In genomic region chr11:120281197-120281596, GRCm38 (mm10) we compare ENCODE assay signal across 8 mouse cellular contexts. TPM values are rescaled to one million over a fixed set of nuclear protein-coding genes. Genes with fewer than 3 reads are reported as not detected.
DNase-seq lines count a peak whose midpoint lies in the region; ATAC-seq and TF ChIP-seq lines count a peak whose summit lies in the region.

No protein-coding gene starts in this region.

- no peak overlapping the region for H3K9ac ChIP-seq in midbrain, postnatal 0 days (replicated peaks; ENCODE audit: low read length, poor library complexity, severe bottlenecking)
- no peak overlapping the region for H3K9ac ChIP-seq in limb, embryonic 12.5 days (replicated peaks)
- no peak overlapping the region for H3K9ac ChIP-seq in stomach, embryonic 15.5 days

- peaks cover 39% of the 10 kb centered on the region for H3K4me1 ChIP-seq in midbrain, embryonic 10.5 days
- H3K4me1 ChIP-seq in midbrain, postnatal 0 days (ENCODE audit: insufficient read depth, low read length) = peaks cover 7% of the 10 kb centered on the region; the same call in 1 of the 2 replicates
- 0 out of 2 replicates have a peak, but pooled peaks cover 18% of the 10 kb centered on the region for H3K4me1 ChIP-seq in limb, embryonic 12.5 days (replicated peaks)
- H3K4me1 ChIP-seq in stomach, embryonic 15.5 days = peaks cover 3% of the 10 kb centered on the region; the same call in 1 of the 2 replicates

- H3K4me2 ChIP-seq in midbrain, postnatal 0 days (ENCODE audit: low read depth, low read length, poor library complexity, severe bottlenecking) = no peak overlapping the region
- no peak overlapping the region for H3K4me2 ChIP-seq in limb, embryonic 12.5 days
- H3K4me2 ChIP-seq in stomach, embryonic 15.5 days = no peak overlapping the region

- no peak for DNase-seq in midbrain, embryonic 10.5 days (ENCODE audit: low spot score)
- DNase-seq in midbrain, postnatal 0 days (ENCODE audit: low spot score) = no peak
- peak; percentile 49 for DNase-seq in heart, postnatal 4 days
- no peak for DNase-seq in gastrocnemius, postnatal 36 days
- DNase-seq in layer of hippocampus, postnatal 10 days (ENCODE audit: low spot score in 2 of 2) = no peak
- DNase-seq in MN1 (ENCODE audit: low spot score) = no peak

- no peak for TF ChIP-seq CTCF in midbrain, postnatal 0 days (IDR thresholded peaks at IDR 0.05)

- no peaks in the 10 kb centered on the region for H3K27me3 ChIP-seq in midbrain, embryonic 10.5 days (ENCODE audit: low read depth, poor library complexity, severe bottlenecking)
- H3K27me3 ChIP-seq in midbrain, postnatal 0 days (ENCODE audit: insufficient read depth, low read length) = no peaks in the 10 kb centered on the region
- no peaks in the 10 kb centered on the region for H3K27me3 ChIP-seq in limb, embryonic 12.5 days
- H3K27me3 ChIP-seq in stomach, embryonic 15.5 days (replicated peaks) = no peaks in the 10 kb centered on the region

- intact Hi-C loops in gastrocnemius, postnatal 36 days (cut with DNase I) = no loop called here

- H3K36me3 ChIP-seq in midbrain, embryonic 10.5 days = peaks cover 100% of the 10 kb centered on the region
- peaks cover 63% of the 10 kb centered on the region for H3K36me3 ChIP-seq in midbrain, postnatal 0 days (ENCODE audit: insufficient read depth, low read length)
- H3K36me3 ChIP-seq in limb, embryonic 12.5 days = peaks cover 100% of the 10 kb centered on the region
- peaks cover 40% of the 10 kb centered on the region for H3K36me3 ChIP-seq in stomach, embryonic 15.5 days

- ATAC-seq in midbrain, postnatal 0 days (ENCODE audit: low FRiP score) = no peak
- ATAC-seq in limb, embryonic 12.5 days (ENCODE audit: insufficient number of reproducible peaks, insufficient read depth, low FRiP score, low TSS enrichment, low read depth) = no peak
- ATAC-seq in stomach, embryonic 15.5 days (ENCODE audit: insufficient read depth, low FRiP score, low read depth) = no peak

- peak overlapping the region; percentile 65 for H3K27ac ChIP-seq in midbrain, embryonic 10.5 days (replicated peaks)
- no peak overlapping the region for H3K27ac ChIP-seq in midbrain, postnatal 0 days (ENCODE audit: low read depth, low read length)
- peak overlapping the region; percentile 64 for H3K27ac ChIP-seq in limb, embryonic 12.5 days
- 0 out of 2 replicates have a peak overlapping the region, but pooled peaks have one; percentile 14 for H3K27ac ChIP-seq in stomach, embryonic 15.5 days

- WGBS in midbrain, embryonic 10.5 days = 81% methylated on average over 3 of the region's 3 CpGs
- 91% methylated on average over 3 of the region's 3 CpGs for WGBS in midbrain, postnatal 0 days
- 44% methylated on average over 3 of the region's 3 CpGs for whole genome bisulfite sequencing in limb, embryonic 12.5 days
- WGBS in stomach, embryonic 15.5 days = 72% methylated on average over 3 of the region's 3 CpGs

- peak overlapping the region; percentile 7; the same call in 1 of the 2 replicates for H3K4me3 ChIP-seq in midbrain, embryonic 10.5 days
- no peak overlapping the region for H3K4me3 ChIP-seq in midbrain, postnatal 0 days (ENCODE audit: low read depth, low read length)
- H3K4me3 ChIP-seq in limb, embryonic 12.5 days (replicated peaks) = no peak overlapping the region
- no peak overlapping the region for H3K4me3 ChIP-seq in stomach, embryonic 15.5 days (replicated peaks)

- no peaks in the 10 kb centered on the region for H3K9me3 ChIP-seq in midbrain, embryonic 10.5 days (replicated peaks)
- H3K9me3 ChIP-seq in midbrain, postnatal 0 days (ENCODE audit: low read length) = no peaks in the 10 kb centered on the region
- no peaks in the 10 kb centered on the region for H3K9me3 ChIP-seq in limb, embryonic 12.5 days
- no peaks in the 10 kb centered on the region for H3K9me3 ChIP-seq in stomach, embryonic 15.5 days

RNA-seq across cellular contexts. Expression of gene Bahcc1, which starts 48.5 kb away (rescaled TPM):
- polyA plus RNA-seq in midbrain, embryonic 10.5 days (2016; fragmentation: Nextera tagmentation; extraction: Ambion mirVana) = 14.3 and 16.6 TPM in 2 replicates
- 39.9 and 49.8 TPM in 2 replicates for total RNA-seq in midbrain, postnatal 0 days (2014; rRNA removed)
- 5.9 and 9.5 TPM in 2 replicates for polyA plus RNA-seq in midbrain, postnatal 0 days (2015; fragmentation: Nextera tagmentation; extraction: Ambion mirVana)
- total RNA-seq in heart, postnatal 4 days (2021) = 10 to 100 TPM; 14.1 to 16.5 TPM
- 18.3 and 18.5 TPM in 2 replicates for polyA plus RNA-seq in limb, embryonic 12.5 days (2016; fragmentation: Nextera tagmentation; extraction: Ambion mirVana)
- polyA plus RNA-seq in stomach, embryonic 15.5 days (2015; fragmentation: Nextera tagmentation; extraction: Ambion mirVana) = 7.2 and 7.9 TPM in 2 replicates
- 1 to 10 TPM; 2.3 to 4.1 TPM for total RNA-seq in gastrocnemius, postnatal 36 days (2021)
- 10 to 100 TPM; 21.9 to 26.0 TPM for total RNA-seq in layer of hippocampus, postnatal 10 days (2021)
